Mouse (Mus musculus): ENCODE data around the gene Ctnna3. TPM values are rescaled to one million over a fixed set of nuclear protein-coding genes. Genes with fewer than 3 reads are reported as not detected.

The Ctnna3 gene
- total RNA-seq, 2 experiments from 2014 or later = 50.1 to 53.2 TPM

DNA sequence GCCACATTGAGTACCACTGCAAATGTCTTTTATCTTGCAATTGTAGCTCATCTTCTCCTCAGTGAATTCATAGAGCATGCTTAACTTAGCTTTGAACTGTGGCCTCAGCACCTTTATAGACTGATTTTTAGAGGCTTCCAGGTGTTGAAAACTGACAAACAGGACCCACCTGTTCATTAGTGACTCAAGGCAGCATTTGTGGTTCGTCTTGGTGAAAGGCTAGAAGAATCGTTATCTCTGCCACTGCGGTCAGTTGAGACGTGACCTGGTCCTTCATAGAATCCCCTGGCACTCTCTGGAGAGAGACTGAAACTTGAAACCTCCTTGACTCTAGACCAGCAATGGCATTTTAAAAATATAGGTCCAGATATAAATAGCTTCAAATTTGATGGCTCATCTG, 96.1 kb downstream of the Ctnna3 start:
- DNase-seq = no peak

DNA sequence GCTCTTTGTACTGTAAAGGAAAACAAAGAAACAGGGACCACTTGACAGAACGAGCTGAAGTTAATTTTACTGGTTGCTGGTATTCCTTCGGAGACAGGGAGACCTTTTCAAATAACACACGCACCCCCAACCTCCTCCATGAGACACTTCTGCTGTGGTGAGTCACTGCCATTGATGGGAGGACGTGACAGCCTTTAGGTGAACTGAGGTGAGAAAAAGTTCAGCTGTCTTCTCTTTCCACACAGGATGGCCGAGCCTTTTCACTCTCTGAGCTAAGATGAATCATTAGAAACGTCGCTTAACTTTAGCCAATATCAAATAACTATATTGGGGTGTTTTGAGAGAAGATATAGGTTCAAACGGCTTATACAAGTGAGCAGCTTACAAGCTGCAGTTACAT, 102.5 kb downstream of the Ctnna3 start:
- no peak for DNase-seq

DNA sequence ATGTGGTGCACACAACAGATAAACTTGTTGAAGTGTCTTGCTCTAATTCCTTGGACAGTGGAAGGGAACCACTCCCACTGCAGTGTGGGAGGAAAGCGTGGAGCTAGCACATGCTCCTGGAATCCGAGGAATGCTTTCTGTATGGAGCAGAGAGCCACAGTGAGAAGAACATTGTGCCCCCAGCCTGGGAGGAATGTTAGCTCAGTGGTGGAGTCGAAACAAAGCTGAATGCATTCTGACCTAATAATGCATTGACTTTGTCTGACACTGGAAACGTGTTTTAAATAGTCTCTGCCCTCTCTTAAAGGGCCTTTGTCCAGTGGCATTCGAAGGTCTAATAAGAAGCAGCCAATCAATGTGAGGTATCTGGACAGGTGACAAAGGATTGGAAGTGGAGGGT, 111.9 kb downstream of the Ctnna3 start:
- peak; percentile 8 to 29 for DNase-seq

DNA sequence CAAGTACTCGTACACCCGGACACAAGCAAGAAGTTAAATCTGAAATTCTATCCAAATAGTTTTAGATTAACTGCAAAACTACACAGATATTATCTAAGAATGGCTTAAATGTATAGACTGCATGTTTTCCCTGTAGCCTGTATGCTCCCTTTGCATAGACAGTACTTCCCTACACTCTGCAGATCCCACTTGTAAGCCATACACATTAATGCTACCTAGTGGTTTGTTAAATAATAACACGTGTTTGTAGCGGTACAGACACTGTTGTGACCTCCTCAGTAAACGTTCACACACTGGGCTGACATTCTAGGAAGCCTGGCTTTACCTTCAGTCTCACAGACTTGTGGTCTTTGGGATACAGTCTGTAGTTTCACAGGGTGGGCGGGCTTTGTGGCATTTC, 112.6 kb downstream of the Ctnna3 start:
- DNase-seq = no peak

DNA sequence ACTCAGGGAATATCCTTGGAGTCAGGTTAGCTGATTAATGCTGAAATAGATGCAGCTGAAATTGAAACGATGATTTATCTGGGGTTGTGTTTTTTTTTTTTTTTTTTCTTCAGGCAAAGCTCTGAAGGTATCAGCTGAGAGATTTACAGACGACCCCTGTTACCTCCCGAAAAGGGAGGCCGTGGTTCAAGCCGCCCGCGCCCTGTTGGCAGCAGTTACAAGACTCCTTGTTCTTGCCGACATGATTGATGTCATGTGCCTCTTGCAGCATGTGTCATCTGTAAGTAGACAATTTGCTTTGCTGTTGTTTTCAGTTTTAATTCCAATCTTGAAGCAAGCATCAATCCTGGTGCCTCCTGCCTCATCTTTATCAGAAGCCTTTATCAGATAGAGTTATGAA, 136.8 kb downstream of the Ctnna3 start:
- no peak for DNase-seq

DNA sequence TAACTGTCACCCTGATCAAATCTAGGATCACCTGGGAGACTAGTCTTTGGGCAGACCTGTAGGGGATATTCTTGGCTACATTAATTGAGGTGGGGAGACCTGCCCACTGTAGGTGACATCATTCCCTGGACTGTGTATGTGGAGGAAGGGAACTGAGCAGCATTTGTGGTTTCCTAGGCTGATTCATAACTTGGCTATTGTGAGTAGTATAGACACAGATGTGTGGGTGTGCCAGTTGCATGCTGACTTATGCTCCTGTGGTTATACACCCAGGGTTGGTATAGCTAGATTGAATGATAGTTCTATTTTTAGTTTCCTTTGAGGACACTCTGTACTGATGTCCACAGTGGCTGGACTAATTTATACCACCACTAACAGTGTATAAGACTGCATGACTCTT, 141.7 kb downstream of the Ctnna3 start:
- no peak for DNase-seq

DNA sequence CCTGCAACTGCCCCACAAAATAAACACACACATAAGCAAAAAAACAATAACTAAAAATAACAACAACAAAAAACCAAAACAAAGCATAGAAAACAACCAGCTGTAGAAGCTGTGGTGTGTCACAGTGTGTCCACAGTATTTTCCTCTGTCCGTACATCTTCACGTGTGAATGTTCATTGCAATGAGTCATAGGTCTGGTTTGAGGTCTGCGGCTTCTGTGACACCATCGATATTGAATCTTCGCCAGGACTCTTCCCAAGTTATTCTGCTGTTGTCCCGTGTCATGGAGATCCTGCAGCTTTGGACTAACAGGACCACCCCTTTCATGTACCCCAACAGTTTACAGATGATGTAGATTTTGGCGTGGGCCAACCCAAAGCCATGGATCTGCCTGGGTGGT, 143.0 kb downstream of the Ctnna3 start:
- DNase-seq = no peak

DNA sequence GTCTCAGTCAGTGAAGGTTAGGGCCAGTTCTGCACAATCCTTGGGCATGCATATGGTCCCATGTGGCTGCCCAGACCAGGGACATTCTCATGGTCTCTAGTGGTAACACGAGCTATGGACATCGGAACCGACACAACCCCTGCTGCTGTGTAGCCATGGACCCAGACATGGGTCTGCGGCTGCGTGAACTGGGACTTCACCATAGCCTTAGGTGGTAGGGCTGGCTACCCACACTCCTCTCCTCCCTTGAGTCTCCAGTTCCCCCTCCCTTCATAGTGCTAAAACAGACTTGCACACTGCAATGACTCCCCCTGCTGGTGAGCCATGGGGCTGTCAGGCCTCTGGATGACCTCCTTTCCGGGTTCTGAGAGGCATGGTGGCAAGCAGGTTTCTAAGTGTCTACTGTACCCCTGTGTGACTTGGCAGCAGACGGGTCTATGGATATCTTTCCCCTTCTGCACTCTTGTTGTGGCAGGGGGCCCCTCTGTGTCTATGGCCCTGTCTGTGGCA, 144.3 kb downstream of the Ctnna3 start:
- peak; percentile 2 to 14 for DNase-seq

DNA sequence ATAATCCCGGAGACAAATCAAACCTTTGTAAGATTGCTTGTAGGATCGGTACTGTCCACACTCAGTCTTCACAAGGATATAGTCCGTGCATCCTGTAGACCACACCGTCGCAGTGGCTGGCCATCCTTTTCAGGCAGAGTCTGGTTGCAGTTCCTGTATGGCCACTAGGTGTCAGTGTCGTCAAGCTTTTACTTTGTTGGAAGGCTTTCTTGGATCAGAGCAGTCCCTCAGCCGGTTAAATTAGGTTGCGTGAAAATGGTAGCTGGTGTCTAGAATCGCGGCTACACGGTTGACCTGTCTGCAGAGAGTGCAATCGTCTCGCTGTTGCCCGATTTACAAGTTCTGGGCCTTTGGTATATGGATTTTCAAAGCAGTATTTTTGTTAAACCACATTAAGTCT, 152.7 kb downstream of the Ctnna3 start:
- DNase-seq = peak; percentile 54 to 92

DNA sequence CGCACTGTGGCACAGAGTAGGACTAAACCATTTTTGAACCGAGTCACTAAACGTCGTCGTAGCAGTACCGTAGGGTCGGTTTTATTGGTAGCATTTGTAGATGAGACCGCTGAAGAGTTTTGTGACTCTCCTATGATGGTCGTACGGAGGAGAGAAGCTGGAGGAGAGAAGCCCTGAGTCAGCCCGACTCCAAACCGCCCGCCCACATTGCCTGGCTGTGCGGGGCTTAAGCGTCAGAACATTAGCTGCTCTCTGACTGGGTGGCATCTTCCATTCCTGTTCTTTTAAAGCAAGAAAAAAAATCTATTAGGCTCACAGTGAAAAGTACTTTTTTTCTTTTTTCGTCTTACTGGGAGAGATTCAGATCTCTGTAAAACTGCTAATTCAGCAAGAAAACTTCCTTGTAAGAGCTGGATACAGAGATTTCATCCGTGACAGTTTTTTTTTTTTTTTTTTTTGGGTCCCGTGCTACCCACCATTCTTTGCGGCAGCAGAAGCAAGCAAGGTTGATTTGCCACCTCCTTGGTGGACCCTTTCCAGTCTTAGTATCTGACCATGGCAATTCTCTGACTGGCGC, 154.0 kb downstream of the Ctnna3 start:
- no peak for DNase-seq

DNA sequence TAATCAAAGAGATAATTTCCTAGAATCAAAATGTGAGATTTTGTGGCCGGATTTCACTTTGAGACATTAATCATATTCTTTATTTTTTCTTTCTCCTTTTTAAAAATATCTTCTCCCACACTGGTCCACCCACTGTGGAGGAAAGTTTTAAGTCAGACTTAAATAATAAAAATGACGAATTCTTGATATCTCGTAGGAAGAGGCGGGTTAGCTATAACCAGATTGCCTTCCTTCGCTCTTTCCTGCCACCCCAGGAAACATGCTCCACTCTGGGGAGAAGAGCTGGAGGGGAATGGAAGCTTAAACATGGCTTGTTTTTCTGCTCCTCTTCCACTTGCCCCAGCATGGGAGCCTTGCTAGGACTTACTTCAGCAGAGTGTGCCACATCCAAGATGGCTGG, 169.5 kb downstream of the Ctnna3 start:
- DNase-seq = no peak

DNA sequence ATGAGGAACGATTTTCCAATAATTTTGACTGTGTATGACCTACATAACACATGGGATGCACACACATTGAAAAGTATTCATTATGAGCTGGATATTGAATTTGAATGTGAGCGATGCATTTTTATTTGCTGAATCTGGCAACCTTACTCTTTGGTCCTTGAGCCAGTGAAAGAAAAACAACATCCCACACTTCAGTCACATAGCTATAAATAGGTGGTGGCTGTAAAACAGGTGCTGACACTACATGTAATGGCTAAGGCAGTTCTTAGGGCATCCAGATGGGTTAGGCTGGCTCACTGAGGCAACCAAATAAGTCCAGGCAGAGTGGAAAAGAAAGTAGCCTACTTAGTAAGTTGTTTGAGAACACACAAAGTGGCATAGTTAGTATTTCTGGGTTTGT, 171.3 kb downstream of the Ctnna3 start:
- peak in 1 of 2 experiments; percentile 3 for DNase-seq

DNA sequence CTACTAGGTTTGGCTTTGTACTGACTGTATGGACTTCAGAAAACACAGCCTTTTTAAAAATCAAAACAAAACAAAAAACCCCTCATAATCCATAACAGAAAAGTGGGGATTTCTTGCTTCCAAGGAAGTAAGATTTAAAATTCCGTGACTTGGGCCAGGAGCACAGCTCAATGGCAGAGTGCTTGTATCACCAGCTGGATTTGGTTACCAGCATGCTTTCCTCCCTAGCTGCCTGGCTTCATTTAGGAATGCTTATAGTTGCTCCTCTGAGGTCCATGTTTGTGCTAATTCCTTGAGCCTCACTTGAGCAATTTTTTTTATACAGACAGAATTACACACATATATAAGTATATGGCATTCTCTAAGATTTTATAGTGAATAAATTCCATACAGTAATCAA, 198.6 kb downstream of the Ctnna3 start:
- DNase-seq = no peak

DNA sequence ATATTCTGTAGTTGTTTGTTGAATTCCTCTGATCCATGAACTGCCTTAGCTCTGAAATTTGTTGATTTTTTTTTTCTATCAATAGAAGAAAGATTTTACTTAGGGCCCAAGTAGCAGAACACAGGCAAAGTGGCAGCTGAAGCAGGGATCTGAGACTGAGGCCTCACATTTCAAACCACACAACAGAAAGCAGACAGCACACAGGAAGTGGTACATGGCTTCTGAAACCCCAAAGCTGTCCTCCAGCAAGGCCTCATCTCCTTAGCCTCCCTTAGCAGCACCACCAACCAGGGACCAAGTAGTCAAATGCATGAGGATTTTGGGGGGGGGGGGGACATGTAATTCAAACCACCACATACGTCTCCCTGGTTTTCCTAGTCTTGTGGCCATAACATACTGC, 204.0 kb downstream of the Ctnna3 start:
- no peak for DNase-seq

DNA sequence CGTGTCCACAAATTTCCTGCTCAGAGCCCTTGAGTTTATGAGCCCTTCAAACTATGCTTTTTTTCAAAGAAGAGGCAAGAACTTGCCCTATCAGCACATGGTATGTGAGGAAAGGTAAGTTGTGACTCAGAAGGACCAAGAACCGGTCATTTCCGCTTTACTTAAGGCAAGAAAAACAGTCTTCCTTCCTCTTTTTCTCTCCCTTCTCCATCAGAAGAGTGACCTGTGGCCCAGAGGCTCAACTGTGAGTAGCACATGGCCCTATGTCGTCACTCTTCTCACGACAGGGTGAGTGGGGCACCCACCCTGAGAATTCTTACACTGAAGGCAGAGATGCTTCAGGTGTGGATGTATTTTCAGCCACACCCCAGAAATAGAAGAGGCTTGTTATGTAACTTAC, 208.1 kb downstream of the Ctnna3 start:
- DNase-seq = no peak

DNA sequence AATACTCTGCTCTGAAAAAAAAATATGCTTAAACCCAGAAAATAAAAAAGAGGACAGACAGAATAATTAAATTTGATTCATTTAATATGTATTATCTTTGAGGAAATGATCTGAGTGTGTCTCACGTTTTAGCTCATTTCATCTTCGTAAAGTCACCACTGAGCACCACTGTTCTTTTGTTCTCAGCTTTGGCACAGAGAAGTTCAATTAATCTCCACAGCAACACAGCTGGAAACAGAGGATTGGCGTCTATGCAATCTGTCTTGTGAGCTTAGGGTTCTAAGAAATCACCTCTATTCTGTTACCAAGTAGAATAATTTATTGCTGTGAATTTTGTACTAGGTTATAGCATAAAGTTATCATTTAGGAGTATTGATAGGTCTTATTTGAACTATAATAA, 217.4 kb downstream of the Ctnna3 start:
- no peak for DNase-seq

DNA sequence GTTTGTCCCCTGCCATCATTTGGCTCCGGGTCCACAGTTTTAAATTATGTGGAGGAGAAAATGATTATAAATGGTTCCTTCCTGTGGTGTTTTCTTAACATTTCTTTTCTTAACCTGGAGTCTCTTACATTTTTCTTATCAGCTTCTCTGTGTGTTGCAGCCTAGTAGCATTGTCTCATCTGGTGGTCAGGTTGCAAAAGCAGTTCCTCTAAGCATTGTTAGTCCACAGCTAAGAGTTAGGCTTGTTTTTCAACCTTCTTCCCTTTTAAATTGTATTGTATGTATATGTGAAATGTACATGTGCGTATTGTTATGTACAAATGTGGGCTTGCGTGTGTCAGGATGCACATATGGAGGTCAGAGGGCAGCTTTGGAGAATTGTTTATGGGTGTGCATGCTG, 220.4 kb downstream of the Ctnna3 start:
- no peak for DNase-seq

DNA sequence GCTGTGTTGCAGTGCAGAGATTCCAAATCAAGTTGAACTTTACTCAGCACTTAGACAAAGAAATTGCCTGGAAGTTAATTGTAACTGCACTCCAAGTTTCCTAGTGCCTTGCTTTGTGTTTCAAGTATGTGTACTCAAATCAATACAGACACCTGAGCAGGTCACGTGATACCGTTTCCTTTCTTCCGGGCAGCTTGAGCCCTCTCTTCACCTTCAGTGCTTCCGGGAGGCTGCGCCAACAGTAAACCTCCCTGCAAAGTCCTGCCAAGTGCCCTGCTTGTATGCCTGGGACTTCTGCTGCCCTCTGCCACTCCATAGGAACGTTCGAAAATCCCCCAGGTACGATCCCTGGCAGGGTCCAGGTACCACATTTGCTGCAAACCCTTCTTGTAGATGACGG, 223.0 kb downstream of the Ctnna3 start:
- no peak for DNase-seq

DNA sequence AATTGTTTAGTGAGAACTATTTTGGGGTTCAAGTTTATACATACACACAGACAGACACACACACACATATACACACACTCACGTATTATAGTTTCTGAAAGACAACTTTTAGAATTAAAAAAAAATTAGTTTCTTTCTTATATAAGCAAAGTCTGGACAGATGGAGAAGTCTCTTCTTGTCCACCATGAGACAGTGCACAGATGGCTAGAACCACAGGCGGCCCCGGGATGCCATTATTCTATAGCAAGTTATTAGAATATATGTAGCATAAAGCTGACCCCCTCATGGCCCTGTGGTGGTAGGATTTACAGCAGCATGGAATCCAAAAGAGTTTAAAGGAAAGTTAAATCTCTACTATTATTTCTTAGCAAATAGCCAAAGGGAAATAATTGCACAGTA, 223.7 kb downstream of the Ctnna3 start:
- no peak for DNase-seq

DNA sequence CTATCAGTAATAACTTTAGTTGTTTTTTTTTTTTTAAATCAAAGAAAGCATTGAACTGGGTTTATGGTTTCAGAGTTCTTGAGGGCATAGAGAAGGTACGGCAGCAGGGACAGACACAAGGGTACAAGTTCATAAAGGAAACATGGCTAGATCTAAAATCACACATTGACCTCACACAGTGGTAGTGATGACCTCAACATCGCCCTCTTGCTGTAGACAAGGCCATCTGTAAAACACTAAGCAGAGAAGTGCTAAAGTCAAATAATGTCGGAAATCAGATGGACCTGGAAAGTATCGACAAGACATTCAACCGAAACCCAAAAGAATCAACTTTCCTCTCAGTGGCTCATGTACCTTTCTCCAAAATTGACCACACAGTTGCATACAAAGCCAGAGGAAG, 224.7 kb downstream of the Ctnna3 start:
- no peak for DNase-seq

DNA sequence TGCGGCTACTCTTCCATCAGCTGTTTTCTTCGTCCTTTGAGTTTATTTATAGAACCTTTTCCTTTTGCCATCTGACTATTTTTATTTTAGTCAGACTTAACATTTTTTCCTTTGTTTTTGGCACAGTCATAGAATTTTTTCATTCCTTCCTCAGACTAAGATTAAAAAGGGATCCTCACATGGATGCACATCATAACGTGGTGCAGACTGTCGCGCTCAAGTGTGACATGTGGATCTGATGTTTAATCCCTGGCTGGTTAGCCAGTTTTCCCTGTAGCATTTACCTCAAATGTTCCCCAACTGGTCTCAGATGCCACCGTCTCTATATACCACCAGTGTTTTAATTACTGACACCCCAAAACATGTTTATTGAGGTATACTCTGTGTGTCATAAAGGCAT, 246.4 kb downstream of the Ctnna3 start:
- no peak for DNase-seq

DNA sequence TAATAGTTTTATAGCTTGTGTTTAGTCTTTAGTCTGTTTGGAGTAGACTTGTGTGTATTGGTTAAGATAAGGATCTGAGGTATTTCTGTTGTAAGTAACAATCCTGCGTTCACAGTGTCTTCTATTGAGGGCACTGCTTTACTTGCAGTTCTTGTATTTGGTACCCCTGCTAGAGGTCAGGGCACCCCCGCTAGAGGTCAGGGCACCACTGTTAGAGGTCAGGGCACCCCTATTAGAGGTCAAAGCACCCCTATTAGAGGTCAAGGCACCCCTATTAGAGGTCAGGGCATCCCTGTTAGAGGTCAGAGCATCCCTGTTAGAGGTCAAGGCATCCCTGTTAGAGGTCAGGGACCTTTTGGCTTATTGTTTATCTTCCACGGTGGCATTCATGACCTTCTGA, 259.3 kb downstream of the Ctnna3 start:
- no peak for DNase-seq

DNA sequence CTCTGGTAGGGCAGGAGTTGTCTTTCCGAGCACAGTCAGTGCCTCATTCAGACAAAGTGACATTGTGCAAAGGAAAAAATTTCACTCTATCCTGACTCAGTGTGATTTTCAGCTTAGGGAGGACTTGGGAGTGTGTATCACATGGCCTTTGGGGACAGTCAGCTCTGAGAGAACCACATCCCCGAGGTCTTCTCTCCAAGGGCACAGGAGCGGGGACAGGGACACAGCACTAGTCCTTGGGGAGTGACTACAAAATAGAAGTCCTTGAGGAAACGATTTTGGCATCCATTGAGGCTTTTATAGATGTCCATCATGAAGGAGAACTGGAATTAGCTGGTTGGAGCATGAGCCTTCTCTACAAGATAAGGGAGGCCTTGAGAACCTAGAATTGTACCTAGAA, 259.8 kb downstream of the Ctnna3 start:
- DNase-seq = no peak

DNA sequence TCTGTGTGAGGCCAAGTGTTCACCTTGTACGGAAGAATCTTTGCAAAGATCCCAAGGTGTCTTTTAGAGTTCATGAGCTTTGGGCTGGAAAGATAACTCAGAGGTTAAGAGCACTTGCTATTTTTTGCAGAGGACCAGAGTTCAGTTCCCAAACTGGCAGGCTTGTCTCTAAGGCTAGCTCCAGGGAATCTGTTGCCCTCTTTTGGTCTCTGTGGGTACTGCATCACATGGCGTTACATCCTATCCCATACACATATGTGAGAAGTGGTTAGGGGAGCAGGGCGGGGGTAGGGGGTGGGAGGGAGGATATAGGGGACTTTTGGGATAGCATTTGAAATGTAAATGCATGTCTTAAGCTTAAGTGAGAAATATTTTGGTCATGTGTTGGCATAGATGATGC, 262.1 kb downstream of the Ctnna3 start:
- peak in 1 of 2 experiments; percentile 28 for DNase-seq

DNA sequence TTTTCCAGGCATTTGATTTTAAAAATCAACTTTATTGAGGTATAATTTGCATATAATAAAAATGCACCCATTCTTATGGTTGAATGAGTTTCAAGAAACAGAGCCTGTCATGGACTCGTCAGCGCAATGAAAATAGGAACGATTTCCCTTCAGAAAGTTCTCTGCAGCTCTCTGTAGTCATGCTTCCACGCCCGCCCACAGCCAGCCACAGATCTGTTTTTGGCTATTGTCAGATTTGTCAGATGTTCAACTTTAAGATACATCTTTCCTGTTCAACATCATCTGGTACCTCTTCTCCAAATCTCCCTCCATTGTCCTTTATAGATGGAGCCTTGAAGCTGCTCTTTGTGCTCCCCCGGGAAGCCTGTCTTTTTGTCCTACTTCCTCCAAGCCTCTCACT, 280.3 kb downstream of the Ctnna3 start:
- no peak for DNase-seq
